Mouse (Mus musculus) heart, adult 2 months (tissue): ENCODE data around the gene Gatd1. TPM values are rescaled to one million over a fixed set of nuclear protein-coding genes. Genes with fewer than 3 reads are reported as not detected.

ENCODE experiments used
- DNase-seq, 2 experiments: peaks; one replicate each; pipeline ENCODE4 v3.0.0; 2021
- H3K27ac ChIP-seq: fragments of 200-600 bp; 2 replicates; pipeline ENCODE4 v1.8.1; 2022
- H3K27me3 ChIP-seq: fragments of 200-500 bp; 2 replicates; pipeline ENCODE4 v1.6.1; 2012; ENCODE audit warnings: mild to moderate bottlenecking, low read length, inconsistent platforms, mixed read lengths; ENCODE audit not compliant: control insufficient read depth, insufficient read depth
- H3K36me3 ChIP-seq: fragments of 200-500 bp; 2 replicates; pipeline ENCODE4 v1.6.1; 2012; ENCODE audit warnings: low read length, inconsistent platforms; ENCODE audit not compliant: control insufficient read depth, insufficient read depth
- H3K4me1 ChIP-seq: fragments of 200-500 bp; 2 replicates; pipeline ENCODE4 v1.6.1; 2011; ENCODE audit warnings: low read length; ENCODE audit not compliant: control insufficient read depth, insufficient read depth
- H3K4me3 ChIP-seq: fragments of 200-600 bp; 2 replicates; pipeline ENCODE4 v1.8.1; 2022
- H3K79me2 ChIP-seq: fragments of 200-500 bp; replicated peaks from 2 replicates; pipeline ENCODE4 v1.6.1; 2012; ENCODE audit warnings: mild to moderate bottlenecking, inconsistent platforms, low read length, moderate library complexity, mixed read lengths; ENCODE audit not compliant: control insufficient read depth, insufficient read depth
- H3K9ac ChIP-seq: fragments of 200-500 bp; 2 replicates; pipeline ENCODE4 v1.6.1; 2012; ENCODE audit warnings: low read depth, mild to moderate bottlenecking, control low read depth, inconsistent platforms, low read length, mixed read lengths
- CTCF ChIP-seq: fragments of 200-600 bp; IDR thresholded peaks from 2 replicates; pipeline ENCODE4 v1.8.1; 2022; ENCODE audit warnings: antibody characterized with exemption, mild to moderate bottlenecking, moderate library complexity
- EP300 ChIP-seq: fragments of 200-500 bp; IDR thresholded peaks from 2 replicates; pipeline ENCODE4 v1.6.1; 2011; ENCODE audit warnings: low read depth, low read length, control low read depth; ENCODE audit not compliant: insufficient read depth
- POLR2A ChIP-seq: fragments of 200-500 bp; IDR thresholded peaks from 2 replicates; pipeline ENCODE4 v1.6.1; 2011; ENCODE audit warnings: mild to moderate bottlenecking, low read depth, low read length, control low read depth; ENCODE audit not compliant: insufficient read depth
- WGBS: fragments of 180-500 bp; shearing (Covaris S2); methylation state at CpG from one replicate; pipeline ENCODE4 v1.1.7; 2018; 5-methylcytosine and 5-hydroxymethylcytosine counted together
- intact Hi-C: fragments of 180-260 bp; cut with DNase I; formaldehyde crosslinking; loops from one replicate; pipeline ENCODE4 v1.15.1; 2025
- polyA plus RNA-seq: library from polyadenylated mRNA; depleted of rRNA; stranded (reverse); fragments of >200 nt; gene quantifications from 2 replicates; pipeline ENCODE4 v1.2.3, GENCODE M21; 2012
- total RNA-seq, 2 experiments: library from RNA; stranded (reverse); gene quantifications; 2 replicates each; pipeline ENCODE4 v1.2.3; 2021

Gene Gatd1
- total and polyA plus RNA-seq, 3 experiments = 13.4 to 23.4 (median 14.9) TPM

DNA sequence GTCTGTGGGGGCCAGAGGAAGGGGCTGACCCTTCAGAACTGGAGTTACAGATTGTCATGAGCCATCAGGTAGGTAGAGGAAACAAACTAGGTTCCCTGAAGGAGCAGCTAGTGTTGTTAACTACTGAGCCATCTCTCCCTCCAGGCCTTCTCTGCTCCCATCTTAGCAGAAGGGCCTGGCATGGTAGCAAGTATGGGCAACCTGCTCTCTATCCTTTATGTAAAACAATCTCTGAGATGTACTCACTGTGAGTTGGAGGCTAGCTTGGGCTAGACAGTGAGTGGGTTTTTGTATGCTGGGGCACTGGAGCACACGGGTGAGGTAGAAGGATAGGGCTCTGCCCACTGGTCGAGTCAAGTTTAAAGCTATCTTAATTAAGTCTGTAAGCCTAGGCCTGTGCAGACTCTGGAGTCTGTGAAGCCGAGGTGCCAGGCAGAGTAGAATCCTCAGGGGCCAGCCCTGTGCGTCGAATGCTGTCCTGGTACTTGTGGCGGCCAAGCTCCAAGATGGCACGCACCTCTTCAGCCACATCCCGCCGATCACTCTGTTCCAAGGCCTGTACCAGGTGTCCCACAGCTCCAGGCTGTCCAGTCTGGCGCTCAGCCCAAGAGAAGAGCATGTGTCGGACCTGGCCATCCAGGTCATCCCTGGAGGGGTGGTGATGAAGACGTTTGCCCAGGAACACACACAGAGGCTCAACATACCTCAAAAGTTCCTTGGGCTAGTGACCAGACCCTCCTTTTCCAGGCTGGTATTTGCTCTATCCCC is 24.4 kb upstream of the Gatd1 start:
- Histone ChIP-seq H3K9ac (no peak overlapping the region), H3K27ac (no peak overlapping the region), H3K79me2 (no peaks in the 10 kb centered on the region), H3K4me1 (peaks cover 12% of the 10 kb centered on the region), H3K4me3 (no peak overlapping the region), H3K27me3 (no peaks in the 10 kb centered on the region), H3K36me3 (no peaks in the 10 kb centered on the region)
- DNase-seq = peak in 1 of 2 experiments; percentile 15
- intact Hi-C loops = no loop called here
- TF ChIP-seq EP300 (no peak), CTCF (no peak), POLR2A (no peak)
- WGBS = 88% methylated on average over 12 of the region's 12 CpGs

DNA sequence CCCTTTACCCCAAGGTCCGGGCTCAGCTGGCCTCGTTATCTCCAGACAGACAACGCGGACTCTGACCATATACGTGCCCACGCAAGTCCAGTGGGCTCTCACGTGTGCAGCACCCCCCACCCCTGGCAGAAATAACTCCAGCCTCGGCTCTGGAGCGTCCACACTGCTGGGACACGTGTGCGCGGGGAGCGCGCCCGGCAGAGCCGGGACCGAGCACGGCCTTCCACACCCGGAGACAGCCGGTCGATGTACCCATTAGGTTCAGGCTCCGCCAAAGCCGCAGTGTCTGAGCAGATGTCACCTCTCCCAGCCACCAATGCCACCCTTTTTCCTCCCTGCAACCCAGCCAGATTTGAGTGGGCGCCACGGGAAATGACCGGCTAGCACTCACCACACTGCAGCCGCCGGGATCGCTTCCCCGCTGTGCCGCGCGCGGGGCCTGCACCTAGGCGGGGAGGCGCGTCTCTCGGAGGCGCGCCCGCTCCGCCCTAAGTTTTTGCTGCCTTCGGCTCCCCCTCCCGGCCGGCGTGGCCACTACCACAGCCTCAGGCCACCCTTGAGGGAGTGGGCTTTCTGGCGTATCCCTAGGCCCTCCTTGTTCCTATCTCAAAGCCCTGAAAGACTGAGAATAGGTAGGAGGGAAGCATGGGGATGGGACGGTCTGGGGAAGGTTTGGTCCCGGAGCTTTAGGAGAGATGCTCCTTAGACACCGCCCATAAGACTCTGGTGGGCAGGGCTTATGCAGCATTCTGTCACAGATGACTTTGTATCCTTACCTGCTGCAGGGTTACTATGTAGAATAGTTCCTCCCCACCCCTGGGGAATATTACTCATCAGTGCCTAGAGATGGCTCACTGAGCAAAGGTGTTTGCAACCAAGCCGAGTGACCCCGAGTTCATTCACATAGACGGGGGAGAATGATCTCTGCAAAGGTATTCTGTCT is 23.5 kb upstream of the Gatd1 start, which contains the start of gene Slc25a22:
Gene Slc25a22 (minus strand): TSS at position 715 of the 943 bp plus-strand sequence.
- Histone ChIP-seq H3K36me3 (no peaks in the 10 kb centered on the region), H3K9ac (peak within 1 kb of the TSS; percentile 95), H3K79me2 (no peaks in the 10 kb centered on the region), H3K27ac (peak within 1 kb of the TSS; percentile 92), H3K4me1 (peaks cover 12% of the 10 kb centered on the region), H3K4me3 (peak within 1 kb of the TSS; percentile 47), H3K27me3 (no peaks in the 10 kb centered on the region)
- 7% methylated on average over 53 of the region's 53 CpGs for WGBS
- intact Hi-C loops = loop anchor here (1.0 kb wide), 1 partner anchor 28 kb away; no protein-coding TSS in a partner anchor
- TF ChIP-seq EP300 = 0 out of 2 replicates have a peak, but pooled peaks have one; percentile 43
- TF ChIP-seq POLR2A = peak; percentile 87
- TF ChIP-seq CTCF = peak; percentile 94
- peak; percentile 90 to 91 for DNase-seq

DNA sequence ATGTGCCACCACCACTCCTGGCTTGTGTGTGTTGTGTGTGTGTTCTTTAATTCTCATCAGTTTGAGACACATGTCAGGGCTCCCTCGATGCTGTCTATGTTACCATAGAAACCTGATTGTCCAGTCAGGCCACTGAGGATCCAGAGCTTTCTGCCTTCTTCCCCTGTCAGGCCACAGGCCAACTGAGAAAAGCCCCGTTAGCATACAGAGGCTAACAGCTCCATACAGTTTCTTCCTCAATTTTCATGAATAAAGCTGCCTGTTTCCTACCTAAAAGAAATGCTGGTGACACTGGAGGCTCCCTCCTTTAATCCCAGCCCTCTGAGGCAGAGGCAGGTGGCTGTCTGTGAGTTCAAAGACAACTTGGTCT is 22.6 kb upstream of the Gatd1 start:
- DNase-seq = peak in 1 of 2 experiments; percentile 18
- WGBS = 59% methylated on average over 2 of the region's 2 CpGs
- Histone ChIP-seq H3K9ac (no peak overlapping the region), H3K4me1 (peaks cover 12% of the 10 kb centered on the region), H3K79me2 (no peaks in the 10 kb centered on the region), H3K36me3 (no peaks in the 10 kb centered on the region), H3K27ac (peak overlapping the region; percentile 92), H3K4me3 (peak overlapping the region; percentile 47; the same call in 1 of the 2 replicates), H3K27me3 (no peaks in the 10 kb centered on the region)
- no peak for TF ChIP-seq POLR2A
- no peak for TF ChIP-seq EP300
- TF ChIP-seq CTCF = no peak
- intact Hi-C loops = no loop called here

DNA sequence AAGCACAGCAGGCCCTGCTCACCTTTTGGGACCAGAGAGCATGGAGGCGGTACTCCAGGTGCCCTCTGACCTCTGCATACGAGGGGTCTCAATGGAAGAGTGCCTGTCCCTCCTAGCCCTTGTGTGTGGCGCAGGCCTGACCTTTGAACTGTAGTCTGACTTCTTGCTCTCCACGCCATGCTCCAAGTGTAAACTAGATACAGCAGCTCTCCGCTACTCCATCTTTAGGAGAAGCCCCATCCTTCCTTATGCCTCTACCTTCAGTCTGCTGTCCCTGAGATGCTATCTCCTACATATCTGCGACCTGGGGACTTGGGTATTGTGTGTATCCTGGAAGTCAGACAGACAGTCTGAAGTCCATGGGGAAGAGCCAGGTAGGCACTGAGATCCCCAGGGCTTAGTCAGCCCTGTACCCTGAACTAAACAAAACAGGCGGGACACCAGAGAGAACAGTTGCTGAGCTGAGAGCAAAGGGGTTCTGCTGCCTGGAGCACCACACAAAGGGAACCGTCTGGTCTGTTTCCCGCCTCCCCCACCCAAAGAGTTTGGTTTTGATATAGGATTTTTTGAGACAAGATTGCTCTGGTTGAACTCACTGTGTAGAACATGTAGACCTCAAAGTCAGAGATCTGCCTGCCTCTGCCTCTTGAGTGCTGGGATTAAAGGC is 22.1 kb upstream of the Gatd1 start:
- Histone ChIP-seq H3K27ac (peak overlapping the region; percentile 96), H3K4me3 (no peak overlapping the region; the same call in 1 of the 2 replicates), H3K36me3 (no peaks in the 10 kb centered on the region), H3K9ac (no peak overlapping the region), H3K79me2 (no peaks in the 10 kb centered on the region), H3K27me3 (no peaks in the 10 kb centered on the region), H3K4me1 (peaks cover 12% of the 10 kb centered on the region)
- TF ChIP-seq EP300 (no peak), POLR2A (no peak), CTCF (no peak)
- DNase-seq = peak in 1 of 2 experiments; percentile 31
- intact Hi-C loops = no loop called here
- WGBS = 84% methylated on average over 9 of the region's 9 CpGs

DNA sequence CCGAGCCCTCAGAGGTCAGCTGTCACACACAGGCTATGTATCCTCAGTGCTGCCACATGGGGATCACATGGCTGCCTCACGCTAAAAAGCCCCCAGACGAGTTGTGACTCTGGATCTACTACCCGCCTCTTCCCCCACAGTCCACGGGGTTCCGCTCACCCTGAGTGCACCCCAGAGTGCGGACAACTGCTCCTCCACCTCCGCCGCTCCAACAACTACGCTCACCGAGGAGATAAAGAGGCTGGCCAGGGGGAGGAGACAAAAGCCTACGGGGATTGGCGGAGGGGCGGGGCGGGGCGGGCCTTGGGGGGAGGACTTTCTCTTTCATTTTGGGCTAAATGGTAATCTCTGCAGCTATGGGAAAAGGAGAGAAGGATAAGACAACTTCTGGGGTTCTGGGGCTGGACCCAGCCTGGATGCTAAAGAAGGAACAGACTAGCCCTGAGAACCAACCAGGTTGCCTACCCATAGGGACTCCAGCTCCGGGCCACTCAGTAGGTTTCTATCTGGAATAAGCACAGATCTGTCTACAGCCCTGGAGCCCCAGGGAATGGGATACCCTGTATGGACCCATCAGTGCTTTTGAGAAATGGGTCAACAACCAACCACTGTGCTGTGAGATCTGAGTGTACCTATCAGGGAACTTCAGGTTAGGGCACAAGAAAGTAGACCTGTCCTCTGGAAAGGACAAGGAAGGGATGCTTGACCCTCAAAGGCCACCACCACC is 21.4 kb upstream of the Gatd1 start:
- TF ChIP-seq EP300 (peak; percentile 50; the same call in 1 of the 2 replicates), POLR2A (peak; percentile 91), CTCF (no peak)
- Histone ChIP-seq H3K27me3 (no peaks in the 10 kb centered on the region), H3K4me3 (peak overlapping the region; percentile 67), H3K79me2 (no peaks in the 10 kb centered on the region), H3K9ac (peak overlapping the region; percentile 49), H3K4me1 (peaks cover 11% of the 10 kb centered on the region), H3K27ac (peak overlapping the region; percentile 96), H3K36me3 (no peaks in the 10 kb centered on the region)
- peak; percentile 73 to 79 for DNase-seq
- WGBS = 4% methylated on average over 17 of the region's 17 CpGs
- intact Hi-C loops = no loop called here
